Mouse (Mus musculus) kidney, postnatal 0 days (tissue): Measurements from ENCODE around the gene Lrrfip1. TPM values are rescaled to one million over a fixed set of nuclear protein-coding genes. Genes with fewer than 3 reads are reported as not detected.

Source experiments
- ATAC-seq: fragments of 200-750 bp; cut with Nextera tagmentation; replicated peaks from 2 replicates; pipeline ENCODE4 v1.8.0; 2017; ENCODE audit warnings: low read depth, moderate number of reproducible peaks, moderate TSS enrichment, moderate library complexity; ENCODE audit not compliant: low FRiP score
- DNase-seq: peaks from one replicate; pipeline ENCODE4 v3.0.0-alpha.2; 2016; ENCODE audit warnings: low spot score
- H3K27ac ChIP-seq: fragments of 300-500 bp; sonication (generic); 2 replicates; pipeline ENCODE4 v1.5.1; 2014; ENCODE audit warnings: mild to moderate bottlenecking
- H3K27me3 ChIP-seq: fragments of 300-500 bp; sonication (generic); 2 replicates; pipeline ENCODE4 v1.6.1; 2014; ENCODE audit warnings: low read length, mixed read lengths; ENCODE audit not compliant: insufficient read depth
- H3K36me3 ChIP-seq: fragments of 300-500 bp; sonication (generic); 2 replicates; pipeline ENCODE4 v1.6.1; 2014; ENCODE audit warnings: low read length, mixed read lengths; ENCODE audit not compliant: insufficient read depth
- H3K4me1 ChIP-seq: fragments of 300-500 bp; sonication (generic); replicated peaks from 2 replicates; pipeline ENCODE4 v1.6.1; 2014; ENCODE audit warnings: antibody characterized with exemption, low read length, mixed read lengths; ENCODE audit not compliant: insufficient read depth
- H3K4me2 ChIP-seq: fragments of 300-500 bp; sonication (generic); 2 replicates; pipeline ENCODE4 v1.6.1; 2014; ENCODE audit warnings: mild to moderate bottlenecking, low read length, moderate library complexity, mixed read lengths
- H3K4me3 ChIP-seq: fragments of 300-500 bp; sonication (generic); replicated peaks from 2 replicates; pipeline ENCODE4 v1.5.1; 2014; ENCODE audit warnings: low read depth, low read length
- H3K9ac ChIP-seq: fragments of 300-500 bp; sonication (generic); 2 replicates; pipeline ENCODE4 v1.6.1; 2014; ENCODE audit warnings: low read depth, low read length
- H3K9me3 ChIP-seq: fragments of 300-500 bp; sonication (generic); replicated peaks from 2 replicates; pipeline ENCODE4 v1.6.1; 2016; ENCODE audit warnings: low read length, inconsistent platforms, mixed read lengths
- CTCF ChIP-seq: IDR thresholded peaks from 2 replicates; pipeline ENCODE4 v1.5.1; 2016; ENCODE audit warnings: antibody characterized with exemption, low read depth, mild to moderate bottlenecking, moderate library complexity
- WGBS: fragments of 180-500 bp; shearing (Covaris S2); extraction: QIAGEN DNeasy Blood & Tissue Kit; methylation state at CpG from one replicate; pipeline ENCODE4 v1.1.7; 2014; 5-methylcytosine and 5-hydroxymethylcytosine counted together
- polyA plus RNA-seq: library from polyadenylated mRNA; unstranded; fragments of >200 nt; fragmentation: Nextera tagmentation; extraction: Ambion mirVana; gene quantifications from 2 replicates; pipeline ENCODE4 v1.2.1, GENCODE M21; 2015

The Lrrfip1 gene
- polyA plus RNA-seq, 1 experiment from 2014 or later: 46.3 TPM

DNA sequence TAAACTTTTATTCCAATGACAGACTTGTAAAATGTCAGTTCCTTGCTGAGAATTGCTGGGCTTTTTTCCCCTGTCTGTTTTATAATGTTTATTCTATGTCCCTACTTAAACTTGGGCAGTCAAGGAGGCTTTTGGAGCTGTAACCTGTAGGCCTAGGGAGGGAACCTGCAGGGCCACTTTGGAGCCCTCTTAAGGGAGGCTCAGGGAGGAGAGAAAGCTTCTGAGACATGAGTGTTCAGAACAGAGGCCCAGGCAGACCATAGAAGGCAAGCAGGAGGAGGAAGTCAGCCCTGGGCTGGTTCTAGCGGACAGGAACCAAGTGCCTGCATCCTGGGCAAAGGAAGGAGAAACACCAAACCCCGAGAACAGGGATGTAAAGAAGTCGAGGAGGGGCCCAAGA is 56.3 kb downstream of the Lrrfip1 start:
- Histone ChIP-seq H3K4me2 (peak overlapping the region; percentile 80), H3K9ac (peak overlapping the region; percentile 36), H3K27me3 (no peaks in the 10 kb centered on the region), H3K4me1 (peaks cover 28% of the 10 kb centered on the region), H3K36me3 (no peaks in the 10 kb centered on the region), H3K4me3 (peak overlapping the region; percentile 54), H3K9me3 (no peaks in the 10 kb centered on the region), H3K27ac (peak overlapping the region; percentile 94)
- no peak for ATAC-seq
- WGBS: 55% methylated on average over 3 of the region's 3 CpGs
- TF ChIP-seq CTCF: no peak
- no peak for DNase-seq

DNA sequence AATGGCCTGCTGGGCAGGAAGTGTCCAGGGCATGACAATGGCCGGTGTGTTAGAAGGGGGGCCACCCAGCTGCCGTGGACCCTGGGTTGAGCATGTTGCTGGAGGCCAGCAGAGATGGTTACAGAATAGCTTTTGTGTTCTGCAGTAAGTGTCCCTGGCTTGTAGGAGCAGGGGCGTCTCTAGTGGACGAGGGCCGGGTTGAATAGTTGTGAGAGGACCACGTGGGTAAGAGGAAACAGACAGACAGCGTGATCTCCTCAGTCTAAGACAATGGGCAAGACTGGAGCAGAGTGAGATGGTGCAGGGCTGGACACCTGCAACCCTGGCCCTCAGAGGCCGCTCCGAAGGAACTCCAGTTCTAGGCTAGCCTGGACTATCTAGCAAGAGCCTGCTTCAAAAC is 57.2 kb downstream of the Lrrfip1 start:
- H3K9me3 ChIP-seq: no peaks in the 10 kb centered on the region
- no peak for DNase-seq
- H3K4me1 ChIP-seq: peaks cover 28% of the 10 kb centered on the region
- peak overlapping the region; percentile 94; the same call in 1 of the 2 replicates for H3K27ac ChIP-seq
- 0 out of 2 replicates have a peak overlapping the region, but pooled peaks have one; percentile 54 for H3K4me3 ChIP-seq
- H3K9ac ChIP-seq: 0 out of 2 replicates have a peak overlapping the region, but pooled peaks have one; percentile 8
- TF ChIP-seq CTCF: 0 out of 2 replicates have a peak, but pooled peaks have one; percentile 5
- 60% methylated on average over 9 of the region's 9 CpGs for WGBS
- peak overlapping the region; percentile 80; the same call in 1 of the 2 replicates for H3K4me2 ChIP-seq
- no peaks in the 10 kb centered on the region for H3K36me3 ChIP-seq
- no peak for ATAC-seq
- no peaks in the 10 kb centered on the region for H3K27me3 ChIP-seq

DNA sequence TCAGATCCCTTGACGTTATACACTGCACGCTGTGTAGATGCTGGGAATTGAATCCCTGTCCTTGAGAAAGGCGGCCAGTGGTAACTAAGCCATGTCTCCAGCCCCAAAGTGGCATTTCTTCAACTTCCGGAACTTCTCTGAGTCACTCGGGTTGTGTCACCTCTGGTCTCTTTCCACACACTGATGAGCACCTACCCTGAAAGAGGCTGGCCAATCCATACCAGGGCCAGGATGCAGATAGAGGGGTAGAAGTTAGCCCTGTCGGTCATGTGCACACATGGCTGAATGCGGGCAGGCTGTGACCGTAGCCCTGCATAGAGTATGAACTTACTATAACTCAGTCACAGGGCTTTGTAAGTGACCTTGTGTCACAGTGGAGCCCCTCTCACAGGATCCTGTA is 57.9 kb downstream of the Lrrfip1 start:
- ATAC-seq (no peak), DNase-seq (no peak)
- Histone ChIP-seq H3K27me3 (no peaks in the 10 kb centered on the region), H3K4me1 (peaks cover 31% of the 10 kb centered on the region), H3K27ac (0 out of 2 replicates have a peak overlapping the region, but pooled peaks have one; percentile 25), H3K36me3 (no peaks in the 10 kb centered on the region), H3K4me3 (no peak overlapping the region), H3K4me2 (peak overlapping the region; percentile 80; the same call in 1 of the 2 replicates), H3K9ac (no peak overlapping the region), H3K9me3 (no peaks in the 10 kb centered on the region)
- no peak for TF ChIP-seq CTCF
- WGBS: 81% methylated on average over 8 of the region's 8 CpGs

DNA sequence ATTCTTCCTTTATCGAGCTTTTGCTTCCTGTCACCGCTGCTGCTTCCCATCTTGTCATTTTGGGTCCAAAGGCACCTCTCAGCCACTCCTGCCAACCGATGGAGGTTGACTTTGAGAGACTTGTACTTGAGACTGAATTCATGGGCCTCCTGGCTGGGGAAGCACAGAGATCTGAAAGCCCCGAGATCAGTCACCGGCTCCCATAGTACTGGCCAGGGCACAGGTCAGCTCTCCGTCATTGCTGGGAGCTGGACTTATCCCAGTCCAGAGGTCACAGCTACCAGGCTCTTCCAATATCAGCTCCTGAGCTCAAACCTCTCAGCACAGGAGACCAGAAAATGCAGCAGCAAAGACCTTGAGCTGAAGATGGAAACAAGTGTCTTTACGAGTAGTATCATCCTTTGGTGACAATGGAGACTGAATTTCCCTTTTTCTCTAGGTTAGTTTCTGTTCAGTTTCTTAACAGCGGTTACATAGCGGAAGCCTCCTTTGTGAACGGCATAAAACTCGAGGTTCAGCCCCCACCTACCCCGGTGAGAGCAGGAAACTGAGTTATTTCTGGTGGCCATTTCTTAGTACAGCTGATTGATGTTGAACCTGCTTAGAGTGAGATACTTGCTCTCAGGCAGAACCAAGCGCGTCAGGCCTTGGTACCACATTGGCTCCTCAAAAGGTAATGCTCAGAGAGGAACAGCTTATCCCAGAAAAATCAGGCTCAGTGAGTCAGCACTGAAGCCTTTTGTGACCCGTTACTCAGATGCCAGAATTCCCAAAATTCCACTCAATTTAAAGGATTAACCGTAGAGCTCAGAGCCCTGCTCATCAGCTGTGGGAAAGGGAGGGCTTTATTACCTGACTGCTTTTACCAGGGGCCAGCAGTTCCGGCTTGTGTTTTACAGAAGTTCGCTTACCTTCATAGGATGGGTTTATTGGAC is 59.0 kb downstream of the Lrrfip1 start:
- Histone ChIP-seq H3K4me2 (no peak overlapping the region), H3K27ac (no peak overlapping the region)
- ATAC-seq: no peak

DNA sequence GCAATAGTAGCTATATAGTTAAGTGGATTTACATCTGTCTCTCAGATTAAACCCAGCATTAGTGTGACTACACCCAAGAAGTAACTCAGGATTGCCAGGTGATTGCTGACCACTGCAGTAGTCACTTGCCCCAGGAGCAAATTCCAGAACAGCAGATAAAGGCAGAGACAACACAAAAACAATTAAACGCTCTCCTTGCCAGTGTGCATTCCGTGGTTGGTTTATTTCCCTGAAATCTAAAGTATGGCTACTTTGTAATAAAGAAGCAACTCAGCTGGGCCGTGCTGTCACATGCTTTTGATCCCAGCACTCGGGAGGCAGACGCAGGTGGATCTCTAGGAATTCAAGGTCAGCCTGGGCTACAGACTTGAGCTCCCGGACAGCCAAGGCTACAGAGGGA is 59.7 kb downstream of the Lrrfip1 start:
- ATAC-seq (no peak), DNase-seq (no peak)
- no peak overlapping the region for H3K4me3 ChIP-seq
- no peak overlapping the region for H3K9ac ChIP-seq
- H3K36me3 ChIP-seq: no peaks in the 10 kb centered on the region
- no peak for TF ChIP-seq CTCF
- no peak overlapping the region for H3K4me2 ChIP-seq
- H3K4me1 ChIP-seq: peaks cover 32% of the 10 kb centered on the region
- no peaks in the 10 kb centered on the region for H3K9me3 ChIP-seq
- 55% methylated on average over 6 of the region's 6 CpGs for WGBS
- no peaks in the 10 kb centered on the region for H3K27me3 ChIP-seq
- no peak overlapping the region for H3K27ac ChIP-seq

More for the DNA sequence above, 59.0 kb downstream of the Lrrfip1 start:
- 63% methylated on average over 18 of the region's 18 CpGs for WGBS
- Histone ChIP-seq H3K36me3 (no peaks in the 10 kb centered on the region), H3K9ac (no peak overlapping the region), H3K27me3 (no peaks in the 10 kb centered on the region), H3K4me1 (peaks cover 32% of the 10 kb centered on the region), H3K4me3 (no peak overlapping the region), H3K9me3 (no peaks in the 10 kb centered on the region)
- no peak for DNase-seq
- TF ChIP-seq CTCF: no peak

DNA sequence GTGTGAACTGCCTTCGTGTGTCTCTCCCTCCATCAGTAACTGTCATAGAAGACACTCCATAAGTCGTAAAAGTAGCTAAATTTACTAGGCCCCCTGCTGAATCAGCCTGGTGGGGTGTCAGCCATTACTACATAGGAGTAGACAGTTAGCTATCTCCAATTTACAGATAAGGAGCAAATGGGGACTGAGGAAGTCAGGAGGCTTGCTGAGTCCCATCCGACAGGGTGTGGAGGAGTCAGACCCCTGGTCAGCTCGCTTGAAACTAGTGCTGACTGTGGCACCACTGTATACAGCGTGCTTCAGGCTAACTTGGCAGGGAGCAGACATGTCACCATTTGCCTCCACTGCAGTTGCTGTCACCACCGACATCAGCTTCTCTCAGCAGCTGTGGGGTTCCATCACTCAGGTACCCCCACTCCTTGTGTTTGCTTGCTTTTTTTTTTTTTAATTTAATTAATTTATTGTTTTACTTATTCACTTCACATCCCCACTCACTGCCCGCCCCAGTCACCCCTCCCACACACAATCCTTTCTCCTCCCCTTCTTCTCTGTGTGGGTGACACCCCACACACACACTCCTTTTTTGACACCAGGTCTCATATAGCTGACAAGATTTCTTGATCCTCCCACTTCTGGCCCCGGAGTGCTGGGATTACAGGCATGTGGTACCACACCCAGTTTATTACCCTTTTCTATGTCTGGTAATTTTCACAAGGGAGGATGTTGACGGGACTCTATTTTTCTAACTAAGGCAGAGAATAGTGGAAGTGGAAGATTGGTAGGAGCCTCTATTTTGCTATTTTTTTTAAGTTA is 61.5 kb downstream of the Lrrfip1 start:
- H3K4me2 ChIP-seq: no peak overlapping the region
- no peak overlapping the region; the same call in 1 of the 2 replicates for H3K27ac ChIP-seq
- no peak overlapping the region for H3K9ac ChIP-seq
- H3K27me3 ChIP-seq: no peaks in the 10 kb centered on the region
- no peaks in the 10 kb centered on the region for H3K9me3 ChIP-seq
- ATAC-seq (no peak), DNase-seq (no peak)
- 39% methylated on average over 9 of the region's 9 CpGs for WGBS
- TF ChIP-seq CTCF: no peak
- no peaks in the 10 kb centered on the region for H3K36me3 ChIP-seq
- no peak overlapping the region for H3K4me3 ChIP-seq
- H3K4me1 ChIP-seq: peaks cover 23% of the 10 kb centered on the region
